Mouse (Mus musculus) olfactory bulb, adult 2 months (tissue): ENCODE results near the gene Kif1b.

Source experiments
- CTCF ChIP-seq: fragments of 200-500 bp; IDR thresholded peaks from 2 replicates; pipeline ENCODE4 v1.5.1; 2012; ENCODE audit warnings: low read depth, mild to moderate bottlenecking, low read length, moderate library complexity; ENCODE audit not compliant: insufficient read depth
- POLR2A ChIP-seq: fragments of 200-500 bp; IDR thresholded peaks from 2 replicates; pipeline ENCODE4 v1.6.1; 2012; ENCODE audit warnings: mild to moderate bottlenecking, low read depth, low read length, moderate library complexity; ENCODE audit not compliant: insufficient read depth

GRCm38 (mm10) chr4:149133395-149133794 is 174.1 kb downstream of the Kif1b start:
- TF ChIP-seq POLR2A (no peak), CTCF (no peak)
